Comparison of ENCODE assay signal across 8 mouse cellular contexts in genomic region chr2:130629080-130629838, GRCm38 (mm10). TPM values are rescaled to one million over a fixed set of nuclear protein-coding genes. Genes with fewer than 3 reads are reported as not detected.
A peak's percentile ranks its signal among the peaks of the same experiment; 100 is the strongest.
DNase-seq lines count a peak whose midpoint lies in the region; ATAC-seq and TF ChIP-seq lines count a peak whose summit lies in the region.

No protein-coding gene starts in this region.

- peak overlapping the region; percentile 87 for H3K4me3 ChIP-seq in kidney, postnatal 0 days (replicated peaks; ENCODE audit: low read depth, low read length)
- peak overlapping the region; percentile 100 for H3K4me3 ChIP-seq in forebrain, embryonic 14.5 days (ENCODE audit: low read depth, low read length)
- H3K4me3 ChIP-seq in liver, embryonic 16.5 days (ENCODE audit: low read depth, low read length) = peak overlapping the region; percentile 99

- peak overlapping the region; percentile 79 for H3K9ac ChIP-seq in kidney, postnatal 0 days (ENCODE audit: low read depth, low read length)
- peak overlapping the region; percentile 93 for H3K9ac ChIP-seq in forebrain, embryonic 14.5 days (ENCODE audit: low read length)
- H3K9ac ChIP-seq in liver, embryonic 16.5 days (ENCODE audit: low read depth, low read length) = peak overlapping the region; percentile 94

- ATAC-seq in kidney, postnatal 0 days (replicated peaks; ENCODE audit: low FRiP score, low read depth) = peak; percentile 41; the same call in 1 of the 2 replicates
- ATAC-seq in forebrain, embryonic 14.5 days = peak; percentile 47
- peak; percentile 56 for ATAC-seq in liver, embryonic 16.5 days (ENCODE audit: low read depth)

- no peak for TF ChIP-seq CTCF in kidney, postnatal 0 days (IDR thresholded peaks at IDR 0.05; ENCODE audit: low read depth)

- no peaks in the 10 kb centered on the region for H3K27me3 ChIP-seq in kidney, postnatal 0 days (ENCODE audit: insufficient read depth, low read length)
- H3K27me3 ChIP-seq in forebrain, embryonic 14.5 days (replicated peaks; ENCODE audit: control insufficient read depth, insufficient read depth, low read length) = peaks cover 2% of the 10 kb centered on the region; the same call in 1 of the 2 replicates
- H3K27me3 ChIP-seq in liver, embryonic 16.5 days (ENCODE audit: control insufficient read depth, insufficient read depth, low read depth, low read length) = peaks cover 15% of the 10 kb centered on the region

- H3K36me3 ChIP-seq in kidney, postnatal 0 days (ENCODE audit: insufficient read depth, low read length) = peaks cover 11% of the 10 kb centered on the region
- peaks cover 16% of the 10 kb centered on the region for H3K36me3 ChIP-seq in forebrain, embryonic 14.5 days (ENCODE audit: control insufficient read depth, insufficient read depth, low read length)
- H3K36me3 ChIP-seq in liver, embryonic 16.5 days (ENCODE audit: control insufficient read depth, insufficient read depth) = peaks cover 7% of the 10 kb centered on the region

- peaks cover 10% of the 10 kb centered on the region; the same call in 1 of the 2 replicates for H3K4me1 ChIP-seq in kidney, postnatal 0 days (replicated peaks; ENCODE audit: insufficient read depth, low read length)
- peaks cover 7% of the 10 kb centered on the region for H3K4me1 ChIP-seq in forebrain, embryonic 14.5 days (ENCODE audit: control insufficient read depth, insufficient read depth, low read length)
- peaks cover 8% of the 10 kb centered on the region for H3K4me1 ChIP-seq in liver, embryonic 16.5 days (ENCODE audit: control insufficient read depth, low read depth, low read length)

- peak overlapping the region; percentile 80 for H3K4me2 ChIP-seq in kidney, postnatal 0 days (ENCODE audit: low read length)
- H3K4me2 ChIP-seq in forebrain, embryonic 14.5 days (ENCODE audit: low read length) = peak overlapping the region; percentile 70
- peak overlapping the region; percentile 89 for H3K4me2 ChIP-seq in liver, embryonic 16.5 days (ENCODE audit: low read depth, low read length)

- WGBS in kidney, postnatal 0 days = 2% methylated on average over 37 of the region's 37 CpGs
- WGBS in forebrain, embryonic 14.5 days = 3% methylated on average over 37 of the region's 37 CpGs
- WGBS in liver, embryonic 16.5 days (ENCODE audit: insufficient replicate concordance) = under 1% methylated on average over 37 of the region's 37 CpGs

- no peaks in the 10 kb centered on the region for H3K9me3 ChIP-seq in kidney, postnatal 0 days (replicated peaks; ENCODE audit: low read length)
- H3K9me3 ChIP-seq in forebrain, embryonic 14.5 days (replicated peaks; ENCODE audit: control insufficient read depth, low read length) = no peaks in the 10 kb centered on the region
- H3K9me3 ChIP-seq in liver, embryonic 16.5 days (replicated peaks; ENCODE audit: control insufficient read depth, low read length) = no peaks in the 10 kb centered on the region

- peak; percentile 27 for DNase-seq in kidney, postnatal 0 days (ENCODE audit: low spot score)
- DNase-seq in kidney, postnatal 36 days = no peak
- DNase-seq in R1 (ENCODE audit: low read depth, low spot score) = peak; percentile 58
- DNase-seq in forebrain, embryonic 14.5 days (ENCODE audit: low spot score) = no peak
- DNase-seq in urinary bladder, postnatal 10 days (ENCODE audit: low spot score) = no peak
- DNase-seq in B cell, adult 2 months = no peak
- no peak for DNase-seq in adrenal gland, postnatal 4 days (ENCODE audit: low spot score in 2 of 2)

- peak overlapping the region; percentile 78 for H3K27ac ChIP-seq in kidney, postnatal 0 days
- peak overlapping the region; percentile 54 for H3K27ac ChIP-seq in forebrain, embryonic 14.5 days (ENCODE audit: low read depth, low read length)
- H3K27ac ChIP-seq in liver, embryonic 16.5 days (ENCODE audit: low read length) = peak overlapping the region; percentile 80

RNA-seq across cellular contexts. Expression of gene Fastkd5, which starts 0.6 kb away (rescaled TPM):
- 12.4 and 12.6 TPM in 2 replicates for polyA plus RNA-seq in kidney, postnatal 0 days (2015; fragmentation: Nextera tagmentation; extraction: Ambion mirVana)
- polyA plus RNA-seq in forebrain, embryonic 14.5 days (2014; fragmentation: Nextera tagmentation; extraction: Ambion mirVana) = 14.0 and 15.9 TPM in 2 replicates
- polyA plus RNA-seq in liver, embryonic 16.5 days (2015; fragmentation: Nextera tagmentation; extraction: Ambion mirVana) = 7.9 and 8.8 TPM in 2 replicates
- 10 to 100 TPM in 1 of 2 experiments, 1 to 10 TPM in 1; 9.6 to 10.3 TPM for total RNA-seq in adrenal gland, postnatal 4 days (2021)

RNA-seq across cellular contexts. Expression of gene Ubox5, which starts 0.6 kb away (rescaled TPM):
- polyA plus RNA-seq in kidney, postnatal 0 days (2015; fragmentation: Nextera tagmentation; extraction: Ambion mirVana) = 7.5 and 9.3 TPM in 2 replicates
- 13.0 and 14.9 TPM in 2 replicates for polyA plus RNA-seq in forebrain, embryonic 14.5 days (2014; fragmentation: Nextera tagmentation; extraction: Ambion mirVana)
- 4.1 and 4.5 TPM in 2 replicates for polyA plus RNA-seq in liver, embryonic 16.5 days (2015; fragmentation: Nextera tagmentation; extraction: Ambion mirVana)
- 10 to 100 TPM in 1 of 2 experiments, 1 to 10 TPM in 1; 9.1 to 10.3 TPM for total RNA-seq in adrenal gland, postnatal 4 days (2021)

RNA-seq across cellular contexts. Expression of gene Lzts3, which starts 13.3 kb away (rescaled TPM):
- 10.7 and 11.2 TPM in 2 replicates for polyA plus RNA-seq in kidney, postnatal 0 days (2015; fragmentation: Nextera tagmentation; extraction: Ambion mirVana)
- polyA plus RNA-seq in forebrain, embryonic 14.5 days (2014; fragmentation: Nextera tagmentation; extraction: Ambion mirVana) = 1.6 and 2.5 TPM in 2 replicates
- 1.6 and 1.9 TPM in 2 replicates for polyA plus RNA-seq in liver, embryonic 16.5 days (2015; fragmentation: Nextera tagmentation; extraction: Ambion mirVana)
- 10 to 100 TPM; 13.5 to 22.5 TPM for total RNA-seq in adrenal gland, postnatal 4 days (2021)

RNA-seq across cellular contexts. Expression of gene Ddrgk1, which starts 35.2 kb away (rescaled TPM):
- polyA plus RNA-seq in kidney, postnatal 0 days (2015; fragmentation: Nextera tagmentation; extraction: Ambion mirVana) = 89.6 and 96.6 TPM in 2 replicates
- polyA plus RNA-seq in forebrain, embryonic 14.5 days (2014; fragmentation: Nextera tagmentation; extraction: Ambion mirVana) = 49.8 and 55.9 TPM in 2 replicates
- 43.0 and 48.3 TPM in 2 replicates for polyA plus RNA-seq in liver, embryonic 16.5 days (2015; fragmentation: Nextera tagmentation; extraction: Ambion mirVana)
- total RNA-seq in adrenal gland, postnatal 4 days (2021) = 100 to 1,000 TPM; 140 to 154 TPM

RNA-seq across cellular contexts. Expression of gene Itpa, which starts 38.2 kb away (rescaled TPM):
- 98.8 and 99.2 TPM in 2 replicates for polyA plus RNA-seq in kidney, postnatal 0 days (2015; fragmentation: Nextera tagmentation; extraction: Ambion mirVana)
- 125 and 131 TPM in 2 replicates for polyA plus RNA-seq in forebrain, embryonic 14.5 days (2014; fragmentation: Nextera tagmentation; extraction: Ambion mirVana)
- polyA plus RNA-seq in liver, embryonic 16.5 days (2015; fragmentation: Nextera tagmentation; extraction: Ambion mirVana) = 37.0 and 41.0 TPM in 2 replicates
- 10 to 100 TPM; 34.1 to 40.9 TPM for total RNA-seq in adrenal gland, postnatal 4 days (2021)

Comparison
In these comparisons a context has a peak if more than half of its experiments do, and no peak if none do; other contexts are left out.
1. DNase-seq: peak in kidney, postnatal 0 days (single experiment) and R1 (single experiment); none in kidney, postnatal 36 days (0 of 2), forebrain, embryonic 14.5 days (single experiment), urinary bladder, postnatal 10 days (single experiment), B cell, adult 2 months (0 of 2) and adrenal gland, postnatal 4 days (0 of 2).
2. Peak in every context shown above with its lines, with median percentiles within 50 percentile points of each other: ATAC-seq, H3K27ac ChIP-seq, H3K4me2 ChIP-seq, H3K4me3 ChIP-seq and H3K9ac ChIP-seq.